Mouse (Mus musculus) frontal cortex, postnatal 25 days (tissue): ENCODE results near the gene Magi3.

Experiments
- DNase-seq, 2 experiments: peaks; one replicate each; pipeline ENCODE4 v3.0.0; 2022; ENCODE audit warnings: low spot score in 2 of 2

Magi3 gene

DNA sequence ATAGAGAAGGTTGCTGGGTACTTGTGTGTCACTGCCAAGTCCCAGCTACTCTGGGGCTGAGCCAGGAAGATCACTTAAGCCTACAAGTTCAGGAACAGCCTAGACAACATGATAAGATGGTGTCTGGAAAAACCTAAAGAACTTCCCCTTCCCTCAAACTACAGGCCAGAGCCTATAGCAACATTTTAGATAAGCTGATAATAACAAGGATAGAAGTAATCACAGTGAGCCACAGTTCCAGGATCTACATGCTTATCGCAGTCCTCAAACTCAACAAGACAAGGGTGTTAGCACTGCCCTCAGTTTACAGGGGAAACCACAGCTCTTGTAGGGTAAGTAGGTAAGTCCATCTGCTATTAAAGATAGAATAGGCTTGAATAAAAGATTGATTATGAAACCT is 188.1 kb downstream of the Magi3 start:
- DNase-seq = no peak

DNA sequence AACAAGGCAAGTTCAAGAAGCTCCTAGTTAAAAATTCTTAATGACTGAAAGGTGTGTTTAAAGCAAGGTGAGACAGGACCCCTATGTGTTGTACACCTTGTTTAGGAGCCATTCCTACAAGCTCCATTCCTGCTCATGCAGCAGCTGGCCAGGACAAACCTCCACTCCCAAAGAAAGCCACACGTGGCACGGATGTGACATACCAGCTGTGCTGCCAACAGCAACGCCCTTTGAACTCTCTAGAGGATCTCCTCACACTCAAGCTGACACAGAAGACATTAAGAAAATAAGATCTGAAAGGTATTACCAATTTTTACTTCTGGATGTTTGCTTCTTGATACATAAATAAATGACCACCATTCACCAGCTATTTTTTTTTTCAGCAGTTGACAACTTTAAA is 193.2 kb downstream of the Magi3 start:
- DNase-seq = no peak

DNA sequence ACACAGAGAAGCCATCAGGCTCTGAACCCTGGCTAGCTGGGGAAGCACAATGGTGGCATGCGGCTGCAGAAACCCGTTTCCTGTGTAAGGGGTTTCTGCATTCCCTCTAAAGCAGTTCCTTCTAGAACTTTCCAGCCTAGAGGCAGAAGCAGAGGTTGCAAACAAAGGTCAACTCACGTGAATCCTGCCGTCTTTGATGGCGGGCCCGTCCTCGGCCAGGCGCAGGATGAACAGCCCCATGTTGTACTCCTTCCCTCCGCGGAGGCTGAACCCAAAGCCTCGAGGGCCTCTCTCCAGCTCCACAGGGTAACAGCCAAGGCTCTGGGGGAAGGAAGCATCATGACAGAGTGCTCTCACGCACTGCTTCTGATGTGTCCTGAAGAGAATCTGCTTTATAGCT is 200.1 kb downstream of the Magi3 start:
- DNase-seq = no peak

DNA sequence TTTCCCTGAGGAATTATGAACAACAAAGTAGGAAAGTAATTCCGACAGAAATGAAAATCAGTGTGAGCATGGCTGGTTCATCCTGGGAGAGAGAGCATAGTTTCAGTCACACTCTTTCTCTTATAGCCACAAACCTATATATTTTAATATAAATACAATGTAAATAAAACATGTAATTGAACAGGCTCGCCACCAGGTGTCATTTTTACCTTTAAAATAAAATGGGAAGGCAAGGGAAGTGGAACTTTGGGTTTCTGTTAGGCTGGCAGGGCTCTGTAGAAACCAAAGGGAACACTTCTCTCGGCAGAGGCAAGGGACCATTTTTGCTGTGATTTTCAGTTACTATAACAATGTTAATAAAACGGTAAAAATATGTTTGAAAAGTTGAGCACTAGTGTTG is 200.7 kb downstream of the Magi3 start:
- DNase-seq = no peak

DNA sequence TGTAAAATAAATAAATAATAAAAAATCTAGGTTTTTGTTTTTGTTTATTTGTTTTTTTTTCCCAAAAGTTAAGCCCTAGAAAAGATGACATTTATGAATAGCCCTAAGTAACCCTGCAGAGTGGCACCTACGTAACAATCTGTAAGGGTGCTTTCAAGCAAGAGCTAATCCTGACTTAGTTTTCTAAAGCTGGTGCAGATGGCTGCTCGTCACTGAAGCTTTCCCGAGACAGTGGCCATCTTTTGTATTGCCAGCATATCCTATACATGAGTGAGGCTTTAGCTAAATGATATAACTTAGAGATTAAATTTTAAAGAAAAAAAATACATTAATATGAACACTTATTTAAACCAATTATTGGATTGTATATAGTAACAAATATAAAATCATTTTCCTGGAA is 202.2 kb downstream of the Magi3 start:
- no peak for DNase-seq

DNA sequence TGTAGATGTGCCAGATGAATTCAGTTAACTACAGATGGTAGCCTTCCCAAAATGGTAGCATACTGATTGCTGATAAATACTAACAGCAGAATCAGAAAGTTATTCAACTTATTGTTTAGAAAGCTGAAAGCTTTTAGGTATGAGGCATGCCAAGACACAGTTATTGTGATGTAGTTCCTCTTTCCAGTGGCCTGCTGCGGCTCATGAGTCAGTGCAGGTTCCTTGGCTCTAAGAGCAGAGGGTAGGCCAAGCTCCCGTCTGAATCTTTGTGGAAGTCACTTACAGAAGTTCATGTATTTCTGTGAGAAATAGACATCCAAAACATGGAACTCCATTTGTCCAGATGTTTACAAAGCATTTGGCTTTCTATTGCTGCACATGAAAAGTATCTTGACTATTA is 208.2 kb downstream of the Magi3 start:
- no peak for DNase-seq

DNA sequence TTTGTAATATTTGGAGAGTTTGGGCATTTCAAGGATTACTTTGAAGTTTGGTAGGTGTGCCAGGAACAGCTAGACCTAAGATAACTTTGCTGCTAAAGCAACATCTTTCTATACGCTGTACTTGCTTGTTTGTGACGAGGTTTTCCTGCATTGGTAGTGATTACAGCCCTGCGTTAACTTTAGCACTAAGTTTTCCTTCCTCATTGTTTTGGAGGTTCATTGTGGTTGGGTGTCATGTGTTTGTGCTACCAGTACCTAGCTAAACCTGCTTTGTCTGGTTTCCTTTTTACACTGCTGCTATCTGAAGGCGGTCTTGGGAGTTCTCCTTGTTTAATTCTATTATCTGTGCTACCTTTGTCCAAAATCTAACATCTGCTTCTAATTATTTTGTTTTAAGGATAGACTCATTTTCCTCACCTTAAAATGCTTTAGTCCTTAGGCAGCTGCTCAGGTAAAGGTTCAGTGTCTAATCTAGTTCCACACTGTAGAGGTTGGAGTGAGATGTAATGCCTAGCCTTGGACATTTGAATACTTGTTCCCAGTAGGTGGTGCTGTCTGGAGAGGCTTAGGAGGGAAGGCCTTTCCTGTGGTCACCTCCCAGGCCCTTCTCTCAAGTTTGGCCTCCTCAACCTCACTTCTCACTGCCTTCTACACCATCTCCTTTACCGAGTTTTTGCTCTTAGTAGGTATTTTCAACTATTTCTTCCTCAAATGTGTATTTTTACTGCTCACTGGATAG is 210.1 kb downstream of the Magi3 start:
- no peak for DNase-seq

DNA sequence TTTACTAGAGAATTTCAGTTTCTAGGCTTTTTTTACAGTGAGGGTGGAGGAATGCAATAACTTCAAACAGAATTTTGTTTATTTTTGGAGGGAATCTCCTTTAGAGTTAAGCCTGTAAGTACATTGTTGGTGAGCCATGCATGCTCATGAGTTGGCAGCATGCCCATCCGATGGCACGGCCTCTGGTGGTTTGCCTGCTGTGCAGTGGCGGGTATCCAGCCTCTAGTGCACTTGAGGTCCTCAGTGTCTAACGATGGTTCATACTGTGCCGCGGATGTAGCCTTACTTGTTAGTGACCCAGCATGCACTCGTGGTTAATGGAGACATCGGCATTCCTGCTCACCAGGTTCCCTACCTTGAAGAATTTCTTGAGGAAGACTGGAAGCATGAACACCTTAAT is 212.7 kb downstream of the Magi3 start:
- DNase-seq = peak in 1 of 2 experiments; percentile 27

DNA sequence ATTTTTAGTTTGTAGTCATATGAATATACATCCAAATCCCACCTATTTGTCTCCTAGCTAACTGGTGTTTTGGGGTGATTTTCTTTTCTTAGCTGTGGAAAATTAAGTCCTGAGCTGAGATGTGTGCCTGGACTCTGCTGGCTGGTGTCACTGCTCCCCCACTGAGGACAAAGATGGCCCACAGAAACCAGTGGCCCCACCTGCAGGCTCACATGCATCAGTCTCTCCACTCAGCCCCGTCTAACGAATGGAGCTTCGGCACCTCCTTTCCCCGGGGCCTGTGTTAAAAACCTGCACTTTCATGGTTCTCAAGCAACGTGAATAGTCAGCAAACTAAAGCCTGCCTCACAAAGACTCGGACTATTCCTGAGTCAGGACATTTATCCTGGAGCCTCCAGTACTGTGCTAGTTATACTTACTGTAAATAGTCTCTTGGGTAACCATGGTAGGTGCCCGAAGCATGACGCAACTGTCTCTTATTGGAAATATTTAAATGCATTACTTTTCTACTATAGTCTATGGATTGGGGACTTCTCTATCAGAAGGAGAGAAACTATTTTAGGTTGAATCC is 213.2 kb downstream of the Magi3 start:
- no peak for DNase-seq

DNA sequence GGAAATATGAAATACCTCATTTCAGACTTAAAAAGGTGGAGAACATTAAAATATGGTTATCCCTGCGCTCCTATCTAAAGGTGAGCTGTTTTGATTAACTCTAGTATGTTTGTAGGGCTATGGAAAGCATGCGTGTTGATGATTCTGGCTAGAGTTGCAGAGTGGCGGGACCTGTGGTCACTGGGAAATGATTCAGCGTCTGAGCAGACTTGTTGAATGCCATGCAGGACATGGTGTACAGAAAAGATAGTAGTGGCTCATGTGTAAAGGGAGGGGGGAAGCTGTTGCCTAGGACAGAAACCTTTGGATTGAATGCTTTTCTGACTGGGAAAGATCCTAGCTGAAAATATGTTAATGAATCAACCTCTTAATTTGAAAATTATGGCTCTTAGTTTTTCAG is 221.4 kb downstream of the Magi3 start:
- DNase-seq = no peak

DNA sequence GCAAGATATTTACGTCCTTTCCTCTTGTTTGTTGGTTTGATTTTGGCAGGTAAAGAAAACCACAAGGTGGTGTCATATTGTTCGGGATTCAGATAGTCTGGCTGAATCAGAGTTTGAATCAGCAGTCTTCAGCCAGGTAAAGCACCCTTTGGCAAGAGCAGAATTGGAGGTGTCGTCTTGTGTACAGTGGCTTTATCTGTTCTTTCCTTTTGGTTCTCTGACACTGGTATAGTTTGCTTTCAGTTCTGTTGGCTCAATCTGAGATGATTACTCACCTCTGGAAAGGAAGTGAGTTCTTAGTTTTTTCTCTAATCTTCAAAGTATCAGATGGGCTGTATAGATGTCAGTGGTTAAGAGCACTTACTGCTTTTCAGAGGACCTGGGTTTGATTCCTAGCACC is 228.9 kb downstream of the Magi3 start:
- no peak for DNase-seq

DNA sequence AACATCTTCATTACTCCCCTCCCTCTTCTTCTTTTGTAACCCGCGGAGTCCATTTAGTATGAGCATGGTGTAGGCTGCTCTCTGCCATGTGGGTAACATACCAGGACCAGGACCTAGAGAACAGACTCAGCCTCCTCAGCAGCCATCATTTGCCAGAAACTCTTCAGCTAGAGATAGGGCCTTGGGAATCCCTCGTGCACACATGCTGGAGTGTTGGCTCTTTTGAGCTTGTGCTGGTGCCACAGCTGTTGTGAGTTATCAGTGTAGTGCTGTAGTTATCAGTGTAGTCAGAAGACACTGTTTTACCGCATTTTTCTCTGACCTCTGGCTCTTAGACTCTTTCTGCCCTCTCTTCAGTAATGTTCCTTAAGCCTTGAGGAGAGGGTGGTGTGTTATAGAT is 230.8 kb downstream of the Magi3 start:
- no peak for DNase-seq

DNA sequence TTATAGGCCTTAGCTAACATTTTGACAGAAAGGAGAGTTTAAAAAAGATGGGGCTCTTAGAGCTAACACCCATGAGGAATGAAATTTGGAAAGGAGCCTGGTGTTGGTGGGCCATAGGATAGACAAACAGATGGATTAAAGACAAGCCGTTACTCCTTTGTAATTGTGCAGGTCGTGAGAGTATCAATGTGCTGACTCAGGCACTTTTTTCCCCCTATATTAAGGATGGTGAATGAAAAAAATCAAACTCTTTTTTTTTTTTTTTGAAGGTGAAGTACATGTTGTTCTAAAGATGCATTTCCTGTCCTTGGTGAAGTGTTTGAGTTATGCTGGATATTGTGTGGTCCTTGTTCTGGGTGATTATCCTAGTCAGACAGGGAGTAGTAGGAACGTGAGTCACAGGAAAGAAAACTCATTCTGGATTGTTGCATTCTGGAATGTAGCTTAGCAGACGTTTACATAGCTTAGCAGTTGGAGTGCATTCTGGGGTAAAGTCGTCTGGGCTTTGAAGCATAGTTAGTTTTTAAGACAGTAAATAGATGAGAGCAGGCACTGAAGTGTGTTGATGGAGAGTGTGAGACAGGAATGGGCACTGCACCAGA is 232.2 kb downstream of the Magi3 start:
- DNase-seq = no peak

DNA sequence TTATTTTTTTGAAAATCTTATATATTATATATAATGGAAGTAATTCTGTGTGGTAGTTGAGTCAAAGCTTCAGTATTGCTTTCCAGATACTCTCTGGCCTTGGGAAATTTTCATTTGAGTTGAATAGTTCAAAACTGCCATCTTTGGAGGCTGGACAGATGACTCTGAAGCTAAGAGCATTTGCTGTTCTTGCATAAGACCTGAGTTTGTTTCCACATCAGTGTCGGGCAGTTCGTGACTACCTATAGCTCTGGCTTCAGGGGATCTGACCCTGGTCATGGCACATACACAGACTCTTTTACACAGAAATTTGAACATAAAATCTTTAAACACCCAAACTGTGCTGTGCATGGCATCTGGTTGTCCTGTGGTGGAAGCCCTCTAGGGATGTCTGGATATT is 235.0 kb downstream of the Magi3 start:
- no peak for DNase-seq

DNA sequence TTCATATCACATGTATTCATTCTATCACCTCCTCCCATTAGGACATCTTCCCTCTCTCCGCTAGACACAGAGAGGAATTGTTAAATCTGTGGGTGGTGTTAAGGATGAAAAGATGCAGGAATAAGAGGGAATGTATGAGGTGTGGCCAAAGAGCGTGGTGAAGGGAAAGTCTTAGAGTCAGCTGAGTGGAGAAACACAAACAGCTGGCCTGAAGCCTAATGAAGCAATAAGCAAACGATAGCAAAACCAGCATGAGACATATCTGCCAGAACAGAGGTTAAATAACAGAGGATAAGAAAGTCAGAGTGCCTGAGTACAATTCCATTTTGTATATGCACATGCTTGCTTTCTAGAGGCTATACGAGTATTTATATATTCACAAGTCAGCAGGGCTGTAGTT is 235.6 kb downstream of the Magi3 start:
- DNase-seq = no peak

DNA sequence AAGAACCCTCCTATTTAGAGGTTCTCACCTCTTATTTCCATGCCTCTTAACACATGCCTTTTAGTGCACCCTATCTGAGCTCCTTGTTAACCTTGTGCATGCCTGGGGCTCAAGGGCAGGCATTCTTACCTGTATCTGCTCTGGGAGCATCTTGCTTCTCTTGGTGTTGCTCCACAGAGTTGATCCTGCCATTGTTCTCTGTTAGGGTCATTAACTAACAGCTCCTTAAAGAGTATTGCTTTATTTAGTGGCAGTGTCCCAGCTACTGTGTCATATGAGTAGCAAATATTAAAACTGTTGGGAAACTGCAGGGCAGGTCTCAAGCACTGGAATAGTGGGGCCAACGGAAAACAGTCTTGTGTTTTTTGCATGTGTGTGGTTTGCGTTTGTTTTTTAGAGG is 249.0 kb downstream of the Magi3 start:
- DNase-seq = no peak

DNA sequence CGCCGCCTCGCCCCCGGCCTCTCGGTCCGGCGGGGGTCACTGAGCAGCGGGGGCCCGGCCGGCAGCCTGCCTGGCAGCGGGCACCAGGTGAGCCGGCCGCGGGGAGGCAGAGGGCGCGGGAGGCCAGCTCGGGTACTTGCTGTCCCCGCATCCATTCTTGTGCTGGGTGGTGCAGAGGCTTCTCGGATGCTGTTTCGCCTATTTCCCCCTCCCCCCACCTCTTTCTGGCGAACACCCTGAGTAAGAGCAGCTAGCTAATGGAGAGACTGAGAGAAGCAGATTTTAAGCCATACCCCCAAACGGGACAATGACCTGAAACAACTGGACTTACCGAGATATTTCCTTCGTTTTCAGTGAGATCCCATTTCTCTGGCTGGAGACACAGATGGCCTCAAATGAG is 251.5 kb downstream of the Magi3 start:
- peak; percentile 39 to 46 for DNase-seq

DNA sequence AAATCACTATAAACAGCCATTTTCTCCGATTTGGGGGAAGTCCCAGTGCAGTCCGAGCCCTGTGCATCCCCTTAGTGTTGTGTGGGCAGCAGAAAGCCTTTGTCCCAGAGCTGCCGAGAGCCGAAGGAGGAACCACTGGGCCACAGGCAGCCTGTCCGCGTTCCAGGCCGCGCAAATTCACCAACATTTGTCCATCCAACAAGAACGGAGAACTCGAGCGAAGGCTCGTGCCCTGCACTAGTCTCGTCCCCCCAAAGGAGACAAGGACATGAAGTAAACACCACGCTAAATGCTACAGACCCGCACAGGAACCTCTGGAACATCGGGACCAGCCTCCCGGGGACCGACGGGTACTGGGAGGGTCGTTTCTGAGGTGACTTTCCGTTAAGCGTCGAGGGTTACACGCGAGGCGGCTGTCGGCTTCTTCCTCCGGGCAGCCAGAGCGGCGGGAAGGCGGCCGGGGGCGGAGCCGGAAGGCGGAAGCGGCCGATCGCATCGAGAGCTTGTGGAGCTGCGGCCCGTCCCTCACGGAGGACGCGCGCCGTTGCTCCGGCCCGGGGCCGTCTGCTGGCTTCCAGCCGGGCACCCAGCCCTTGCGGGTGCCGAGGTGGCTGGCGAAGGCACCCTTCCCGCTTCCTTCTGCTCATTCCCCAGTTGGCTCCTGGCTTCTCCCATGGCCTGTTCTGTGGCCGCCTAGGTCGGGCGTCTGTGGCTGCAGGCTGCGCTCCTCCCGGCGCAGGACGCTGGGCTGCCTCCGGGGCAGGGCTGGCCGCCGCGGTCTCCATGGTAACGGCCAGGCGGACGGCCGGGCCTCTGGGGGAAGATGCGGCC is 252.1 kb downstream of the Magi3 start, which contains the start of gene Phtf1:
TSS of gene Phtf1 (plus strand) at position 250 of the 831 bp plus-strand sequence.
- peak; percentile 69 to 75 for DNase-seq

DNA sequence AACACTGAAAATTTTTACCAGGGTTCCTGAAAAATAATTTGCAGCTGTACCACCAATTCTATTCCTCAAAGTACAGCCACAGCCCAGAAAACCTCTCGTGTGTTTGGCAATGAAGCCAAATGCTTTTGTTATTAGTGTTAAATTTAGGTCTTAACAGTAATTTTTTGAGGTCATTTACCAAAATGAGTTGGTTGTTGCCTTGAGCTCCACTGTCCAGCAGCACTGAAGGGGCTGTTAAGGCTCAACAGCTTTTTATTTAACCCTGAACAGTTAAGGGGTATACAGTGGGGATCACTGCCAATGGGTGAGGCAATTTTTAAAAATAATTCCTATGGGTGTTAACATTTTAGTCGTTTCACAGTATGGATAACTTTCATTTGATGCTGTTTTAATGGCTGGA is 252.9 kb downstream of the Magi3 start:
- no peak for DNase-seq
